Mouse (Mus musculus) CH12.LX (cell line): ENCODE measurements around the gene Zfp384. TPM values are rescaled to one million over a fixed set of nuclear protein-coding genes. Genes with fewer than 3 reads are reported as not detected.

Experiments used
- DNase-seq: peaks from one replicate; pipeline ENCODE4 v3.0.0-alpha.2; 2013; ENCODE audit errors: extremely low read depth
- H3K27ac ChIP-seq: 2 replicates; pipeline ENCODE4 v1.5.1; 2012; ENCODE audit warnings: low read depth, mild to moderate bottlenecking, control low read depth, moderate library complexity; ENCODE audit not compliant: insufficient read depth
- H3K27me3 ChIP-seq: replicated peaks from 2 replicates; pipeline ENCODE3; 2012; ENCODE audit warnings: inconsistent platforms
- H3K36me3 ChIP-seq, 2 experiments: replicated peaks in 1 of 2; 2 replicates each; pipeline versions ENCODE3 to v1.6.1; 2012; ENCODE audit warnings: inconsistent platforms in 1 of 2, low read length in 1 of 2, mild to moderate bottlenecking in 1 of 2, mixed read lengths in 1 of 2, moderate library complexity in 1 of 2; ENCODE audit not compliant: control insufficient read depth in 1 of 2, insufficient read depth in 1 of 2
- H3K4me1 ChIP-seq, 2 experiments: 2 replicates each; pipeline ENCODE4 v1.6.1; 2012; ENCODE audit warnings: inconsistent platforms in 1 of 2, moderate library complexity in 1 of 2; ENCODE audit not compliant: insufficient read depth in 2 of 2, control insufficient read depth in 1 of 2
- H3K4me2 ChIP-seq: 2 replicates; pipeline ENCODE4 v1.6.1; 2012; ENCODE audit warnings: low read depth, mild to moderate bottlenecking, control low read depth; ENCODE audit not compliant: poor library complexity, insufficient read depth, severe bottlenecking
- H3K4me3 ChIP-seq, 3 experiments: fragments of 150-350 bp in 1 of 3; sonication (generic) in 1 of 3; replicated peaks in 1 of 3; 2 replicates each; pipeline versions ENCODE3 to v1.5.1; 2011 to 2012; ENCODE audit warnings: low read depth in 2 of 3, low read length in 2 of 3, mild to moderate bottlenecking in 2 of 3, moderate library complexity in 2 of 3, control low read depth in 1 of 3, improper control_type of control experiment in 1 of 3, inconsistent platforms in 1 of 3, mixed read lengths in 1 of 3; ENCODE audit not compliant: poor library complexity in 1 of 3
- H3K79me2 ChIP-seq: replicated peaks from 2 replicates; pipeline ENCODE4 v1.6.1; 2012; ENCODE audit warnings: mild to moderate bottlenecking, moderate library complexity; ENCODE audit not compliant: control insufficient read depth, poor library complexity, insufficient read depth, severe bottlenecking; ENCODE audit errors: extremely low read depth
- H3K9ac ChIP-seq: 2 replicates; pipeline ENCODE4 v1.6.1; 2012; ENCODE audit warnings: low read depth, mild to moderate bottlenecking, control low read depth, moderate library complexity; ENCODE audit not compliant: insufficient read depth
- H3K9me3 ChIP-seq: replicated peaks from 2 replicates; pipeline ENCODE3; 2012; ENCODE audit warnings: low read length, inconsistent platforms, mixed read lengths
- BHLHE40 ChIP-seq: IDR thresholded peaks from 2 replicates; pipeline ENCODE4 v1.6.1; 2011; ENCODE audit warnings: mild to moderate bottlenecking, low read depth, low read length, improper control_type of control experiment
- CHD1 ChIP-seq: IDR thresholded peaks from 2 replicates; pipeline ENCODE4 v1.6.1; 2012; ENCODE audit warnings: low read depth, low read length, improper control_type of control experiment, inconsistent platforms
- CHD2 ChIP-seq: IDR thresholded peaks from 2 replicates; pipeline ENCODE4 v1.6.1; 2011; ENCODE audit warnings: low read length, improper control_type of control experiment
- CTCF ChIP-seq, 2 experiments: IDR thresholded peaks in 1 of 2; conservative IDR thresholded peaks in 1 of 2; 2 replicates each; pipeline ENCODE4 v1.5.1; 2011 to 2012; ENCODE audit warnings: low read depth in 2 of 2, low read length in 2 of 2, improper control_type of control experiment in 1 of 2, inconsistent platforms in 1 of 2, mild to moderate bottlenecking in 1 of 2, moderate library complexity in 1 of 2
- ELF1 ChIP-seq: IDR thresholded peaks from 2 replicates; pipeline ENCODE4 v1.6.1; 2014; ENCODE audit warnings: low read depth, mild to moderate bottlenecking, inconsistent platforms, low read length, improper control_type of control experiment
- EP300 ChIP-seq: IDR thresholded peaks from 2 replicates; pipeline ENCODE4 v1.6.1; 2011; ENCODE audit warnings: low read length, improper control_type of control experiment
- ETS1 ChIP-seq: conservative IDR thresholded peaks from 2 replicates; pipeline ENCODE4 v1.6.1; 2012; ENCODE audit warnings: low read depth, mild to moderate bottlenecking, inconsistent platforms, low read length, improper control_type of control experiment, moderate library complexity
- HCFC1 ChIP-seq: IDR thresholded peaks from 2 replicates; pipeline ENCODE4 v1.6.1; 2012; ENCODE audit warnings: low read depth, mild to moderate bottlenecking, inconsistent platforms, low read length, improper control_type of control experiment
- IRF4 ChIP-seq: IDR thresholded peaks from 2 replicates; pipeline ENCODE4 v1.6.1; 2014; ENCODE audit warnings: low read depth, mild to moderate bottlenecking, inconsistent platforms, low read length, improper control_type of control experiment
- KAT2A ChIP-seq: IDR thresholded peaks from 2 replicates; pipeline ENCODE4 v1.6.1; 2012; ENCODE audit warnings: low read length, improper control_type of control experiment, inconsistent platforms; ENCODE audit not compliant: insufficient replicate concordance
- MAFK ChIP-seq: IDR thresholded peaks from 2 replicates; pipeline ENCODE4 v1.6.1; 2011; ENCODE audit warnings: low read length, improper control_type of control experiment; ENCODE audit not compliant: insufficient replicate concordance
- MAZ ChIP-seq: IDR thresholded peaks from 2 replicates; pipeline ENCODE4 v1.6.1; 2012; ENCODE audit warnings: low read depth, mild to moderate bottlenecking, inconsistent platforms, low read length, improper control_type of control experiment, moderate library complexity
- NELFE ChIP-seq: IDR thresholded peaks from 2 replicates; pipeline ENCODE4 v1.6.1; 2011; ENCODE audit warnings: low read depth, low read length, improper control_type of control experiment
- NRF1 ChIP-seq: IDR thresholded peaks from 2 replicates; pipeline ENCODE4 v1.6.1; 2014; ENCODE audit warnings: low read depth, mild to moderate bottlenecking, inconsistent platforms, low read length, improper control_type of control experiment, moderate library complexity
- PAX5 ChIP-seq: IDR thresholded peaks from 2 replicates; pipeline ENCODE4 v1.6.1; 2012; ENCODE audit warnings: low read length, inconsistent platforms, mixed read lengths
- TBP ChIP-seq: conservative IDR thresholded peaks from 2 replicates; pipeline ENCODE4 v1.6.1; 2011; ENCODE audit warnings: low read depth, low read length, improper control_type of control experiment
- TCF12 ChIP-seq: IDR thresholded peaks from 2 replicates; pipeline ENCODE4 v1.6.1; 2014; ENCODE audit warnings: low read depth, mild to moderate bottlenecking, inconsistent platforms, low read length, improper control_type of control experiment
- UBTF ChIP-seq: IDR thresholded peaks from 2 replicates; pipeline ENCODE4 v1.6.1; 2012; ENCODE audit warnings: low read depth, mild to moderate bottlenecking, inconsistent platforms, low read length, improper control_type of control experiment, moderate library complexity
- ZC3H11A ChIP-seq: IDR thresholded peaks from 2 replicates; pipeline ENCODE4 v1.6.1; 2012; ENCODE audit warnings: low read depth, mild to moderate bottlenecking, inconsistent platforms, low read length, improper control_type of control experiment
- ZMIZ1 ChIP-seq: IDR thresholded peaks from 2 replicates; pipeline ENCODE4 v1.6.1; 2012; ENCODE audit warnings: low read depth, mild to moderate bottlenecking, inconsistent platforms, low read length, improper control_type of control experiment
- ZNF384 ChIP-seq: IDR thresholded peaks from 2 replicates; pipeline ENCODE4 v1.6.1; 2012; ENCODE audit warnings: low read depth, low read length, improper control_type of control experiment, inconsistent platforms
- dilution Hi-C: fragments of 300-500 bp; cut with MboI; formaldehyde crosslinking; loops from 2 replicates; pipeline ENCODE4 v1.14.3; 2020; ENCODE audit warnings: low sequenced_read_pairs; ENCODE audit not compliant: extremely low pct_unique_long_range_greater_than_20kb, extremely low pct_ligation_motif_present
- in situ Hi-C: fragments of 300-500 bp; cut with MboI; formaldehyde crosslinking; loops from 3 replicates; pipeline ENCODE4 v1.14.3; 2019; ENCODE audit warnings: low sequenced_read_pairs, low pct_ligation_motif_present, low pct_unique_long_range_greater_than_20kb, mixed read lengths
- polyA plus RNA-seq: library from polyadenylated mRNA; unstranded; fragments of >175 nt; gene quantifications from 2 replicates; pipeline ENCODE4 v1.2.1, GENCODE M21; 2012; ENCODE audit warnings: low read depth; ENCODE audit not compliant: insufficient read length
- total RNA-seq, 2 experiments: library from RNA; depleted of rRNA; stranded (reverse); fragments of 300-350 nt in 1 of 2; fragments of >200 nt in 1 of 2; gene quantifications; 2 replicates each; pipeline ENCODE4 v1.2.3; 2012 to 2014

The Zfp384 gene
- total and polyA plus RNA-seq, 3 experiments: 14.0 to 34.4 (median 17.0) TPM

DNA sequence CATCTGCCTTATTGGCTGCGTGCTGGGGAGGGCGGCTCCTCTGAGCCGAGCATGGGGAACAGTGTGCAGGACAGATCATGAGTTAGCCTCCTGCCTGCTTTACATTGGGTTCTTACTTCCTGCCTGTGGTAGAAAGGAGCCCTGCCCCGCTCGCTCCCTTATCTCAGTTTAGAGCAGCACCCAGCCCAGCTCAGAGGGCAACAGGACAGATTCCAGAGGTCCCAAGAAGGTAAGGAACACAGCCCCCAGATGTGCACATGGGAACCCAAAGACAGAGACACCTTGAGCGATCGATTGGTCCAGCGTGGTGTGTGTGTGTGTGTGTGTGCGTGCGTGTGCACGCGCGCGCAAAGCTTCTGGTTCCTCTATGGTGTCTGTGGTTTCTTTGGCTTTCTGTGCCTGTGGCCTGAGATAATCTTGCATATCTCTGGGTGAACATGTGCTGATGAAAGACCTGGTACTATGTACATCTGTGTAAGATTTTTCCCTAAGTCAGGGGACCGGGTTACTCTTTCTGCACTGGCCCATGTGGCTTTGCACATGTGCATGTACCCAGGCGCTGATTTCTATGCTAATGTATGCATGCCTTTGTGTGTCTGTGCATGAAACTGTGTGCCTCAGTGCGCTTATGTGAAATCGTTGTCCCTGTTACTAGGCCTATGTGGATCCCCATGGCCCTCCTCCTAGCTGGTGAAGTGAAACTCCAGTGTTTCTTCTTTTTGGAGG is 62.4 kb downstream of the Zfp384 start (continued):
- TF ChIP-seq TBP: peak; percentile 64; the same call in 1 of the 2 replicates
- TF ChIP-seq NRF1: peak; percentile 55; the same call in 1 of the 2 replicates
- TF ChIP-seq ELF1: peak; percentile 54; the same call in 1 of the 2 replicates
- TF ChIP-seq ZNF384: no peak
- no peak for TF ChIP-seq PAX5

DNA sequence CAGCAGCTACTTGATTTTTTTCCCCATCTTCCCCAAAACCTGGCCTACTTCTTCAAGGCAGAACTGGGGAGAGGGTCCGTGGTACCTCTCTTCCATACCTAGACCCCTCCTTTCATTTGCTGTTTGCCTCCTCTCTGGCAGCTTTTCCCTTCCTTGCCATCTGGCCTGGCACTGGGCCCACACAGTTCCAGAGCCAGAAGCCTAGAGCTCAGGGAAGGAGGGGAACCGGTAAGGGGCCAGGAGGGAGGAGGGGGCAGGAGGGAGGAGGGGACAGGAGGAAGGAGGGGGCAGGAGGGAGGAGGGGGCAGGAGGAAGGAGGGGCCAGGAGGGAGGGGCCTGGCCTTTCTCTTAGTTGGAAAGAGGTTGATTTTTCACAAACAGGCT is 62.9 kb downstream of the Zfp384 start:
- Histone ChIP-seq H3K4me2 (peak overlapping the region; percentile 92), H3K9me3 (no peaks in the 10 kb centered on the region), H3K9ac (peak overlapping the region; percentile 81), H3K27ac (peak overlapping the region; percentile 93), H3K27me3 (no peaks in the 10 kb centered on the region), H3K36me3 (peaks cover 0 to 10% of the 10 kb centered on the region in 2 experiments), H3K4me1 (peaks cover 21 to 44% of the 10 kb centered on the region in 2 experiments), H3K4me3 (peak overlapping the region; percentile 53 to 69 (median 59)), H3K79me2 (no peaks in the 10 kb centered on the region)
- DNase-seq: peak; percentile 69
- dilution Hi-C loops (no loop called here), in situ Hi-C loops (no loop called here)
- peak; percentile 49; the same call in 1 of the 2 replicates for TF ChIP-seq NELFE
- no peak for TF ChIP-seq ETS1
- TF ChIP-seq ZNF384: 0 out of 2 replicates have a peak, but pooled peaks have one; percentile 3
- TF ChIP-seq TCF12: 0 out of 2 replicates have a peak, but pooled peaks have one; percentile 9
- TF ChIP-seq CHD2: peak; percentile 51; the same call in 1 of the 2 replicates
- no peak for TF ChIP-seq UBTF
- TF ChIP-seq HCFC1: 0 out of 2 replicates have a peak, but pooled peaks have one; percentile 19
- peak; percentile 97 for TF ChIP-seq MAZ
- no peak for TF ChIP-seq ZC3H11A
- no peak; the same call in 1 of the 2 replicates for TF ChIP-seq EP300
- TF ChIP-seq KAT2A: no peak

DNA sequence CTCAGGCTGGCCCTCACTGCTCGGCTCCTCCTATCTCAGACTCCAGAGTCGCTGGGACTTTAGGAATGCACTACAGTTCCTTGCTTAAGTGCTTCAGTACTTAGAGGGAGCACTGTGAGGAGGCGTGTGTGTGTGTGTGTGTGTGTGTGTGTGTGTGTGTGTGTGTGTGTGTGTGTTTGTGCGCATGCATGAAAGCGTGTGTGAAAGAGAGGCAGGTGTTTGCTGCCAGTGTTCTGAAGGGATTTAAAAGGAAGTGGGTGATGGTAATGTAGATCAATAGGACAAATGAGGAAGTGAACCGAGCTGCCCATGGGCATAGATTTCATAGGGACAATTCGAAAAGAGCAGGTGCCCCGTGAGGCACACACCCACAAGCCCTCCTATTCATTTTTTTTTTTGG is 64.9 kb downstream of the Zfp384 start:
- H3K9me3 ChIP-seq: no peaks in the 10 kb centered on the region
- peaks cover 0 to 18% of the 10 kb centered on the region in 2 experiments for H3K36me3 ChIP-seq
- no peak overlapping the region for H3K27ac ChIP-seq
- H3K4me3 ChIP-seq: no peak overlapping the region
- in situ Hi-C loops: no loop called here
- H3K9ac ChIP-seq: no peak overlapping the region
- TF ChIP-seq BHLHE40 (peak; percentile 39; the same call in 1 of the 2 replicates), ZMIZ1 (no peak), CHD2 (no peak), IRF4 (peak; percentile 20; the same call in 1 of the 2 replicates), CHD1 (no peak), CTCF (conservative IDR thresholded peaks at IDR 0.05 in 1 of 2, IDR thresholded peaks at IDR 0.05 in 1 of 2; ENCODE audit: low read depth in 2 of 2, low read length in 2 of 2) (no peak), MAFK (no peak), NRF1 (peak; percentile 27; the same call in 1 of the 2 replicates)
- TF ChIP-seq, all 38 proteins: peak for 3
- Histone ChIP-seq H3K27me3 (no peaks in the 10 kb centered on the region), H3K4me1 (peaks cover 17 to 34% of the 10 kb centered on the region in 2 experiments), H3K4me2 (peak overlapping the region; percentile 26), H3K79me2 (no peaks in the 10 kb centered on the region)
- DNase-seq: peak; percentile 48
- dilution Hi-C loops: no loop called here
